Mouse (Mus musculus): ENCODE results near the gene Ogdh.
A peak's percentile ranks its signal among the peaks of the same experiment; 100 is the strongest.

GRCm38 (mm10) chr11:6261434-6262082, 29.9 kb upstream of the Ogdh start:
- TF ChIP-seq CTCF (IDR thresholded peaks at IDR 0.05; ENCODE audit: low read depth) (peak; percentile 98), EP300 (IDR thresholded peaks at IDR 0.05; ENCODE audit: low read depth) (no peak)

Data from liver, postnatal 0 days (tissue).